Comparison of ENCODE assay signal across 8 mouse cellular contexts in genomic region chr10:80987709-80988441, GRCm38 (mm10). TPM values are rescaled to one million over a fixed set of nuclear protein-coding genes. Genes with fewer than 3 reads are reported as not detected.
DNase-seq lines count a peak whose midpoint lies in the region; ATAC-seq and TF ChIP-seq lines count a peak whose summit lies in the region.

No protein-coding gene starts in this region.

- H3K36me3 ChIP-seq in intestine, postnatal 0 days (ENCODE audit: control insufficient read depth, insufficient read depth): no peaks in the 10 kb centered on the region
- no peaks in the 10 kb centered on the region for H3K36me3 ChIP-seq in liver, embryonic 12.5 days
- H3K36me3 ChIP-seq in myocyte (ENCODE audit: control insufficient read depth, insufficient read depth): no peaks in the 10 kb centered on the region
- H3K36me3 ChIP-seq in stomach, embryonic 14.5 days (ENCODE audit: control insufficient read depth, insufficient read depth, low read length): no peaks in the 10 kb centered on the region

- H3K9me3 ChIP-seq in intestine, postnatal 0 days (ENCODE audit: control insufficient read depth): no peaks in the 10 kb centered on the region
- no peaks in the 10 kb centered on the region for H3K9me3 ChIP-seq in liver, embryonic 12.5 days (replicated peaks)
- H3K9me3 ChIP-seq in stomach, embryonic 14.5 days (ENCODE audit: control insufficient read depth, low read depth, low read length): no peaks in the 10 kb centered on the region

- ATAC-seq in intestine, postnatal 0 days: peak; percentile 62
- peak; percentile 47; the same call in 1 of the 2 replicates for ATAC-seq in liver, embryonic 12.5 days
- ATAC-seq in stomach, embryonic 14.5 days (ENCODE audit: insufficient number of reproducible peaks, insufficient read depth, low FRiP score, low read depth): peak; percentile 83

- DNase-seq in 416B (ENCODE audit: low read depth): peak; percentile 79
- peak; percentile 81 for DNase-seq in adrenal gland, adult 8-10 months
- DNase-seq in embryo, embryonic 11.5 days (ENCODE audit: low read depth, low spot score): peak; percentile 84
- peak; percentile 90 for DNase-seq in heart, adult 18-20 months

- H3K27ac ChIP-seq in intestine, postnatal 0 days (ENCODE audit: low read depth, low read length): no peak overlapping the region
- H3K27ac ChIP-seq in liver, embryonic 12.5 days: no peak overlapping the region
- no peak overlapping the region for H3K27ac ChIP-seq in stomach, embryonic 14.5 days (ENCODE audit: low read length)

- no peak overlapping the region for H3K4me2 ChIP-seq in intestine, postnatal 0 days (replicated peaks; ENCODE audit: low read depth)
- no peak overlapping the region for H3K4me2 ChIP-seq in liver, embryonic 12.5 days
- peak overlapping the region; percentile 64 for H3K4me2 ChIP-seq in myocyte (ENCODE audit: low read depth)
- H3K4me2 ChIP-seq in stomach, embryonic 14.5 days (replicated peaks; ENCODE audit: low read depth, low read length): no peak overlapping the region

- H3K79me2 ChIP-seq in myocyte (ENCODE audit: control insufficient read depth, insufficient read depth): no peaks in the 10 kb centered on the region

- H3ac ChIP-seq in myocyte (ENCODE audit: control insufficient read depth, insufficient read length): no peak overlapping the region

- TF ChIP-seq CTCF in intestine, postnatal 0 days (IDR thresholded peaks at IDR 0.05; ENCODE audit: low read depth): peak; percentile 100

- 13% methylated on average over 10 of the region's 10 CpGs for WGBS in intestine, postnatal 0 days
- WGBS in liver, embryonic 12.5 days (ENCODE audit: insufficient replicate concordance): 11% methylated on average over 10 of the region's 10 CpGs
- WGBS in stomach, embryonic 14.5 days: 15% methylated on average over 10 of the region's 10 CpGs

- no peak for TF ChIP-seq POLR2A in myocyte (IDR thresholded peaks at IDR 0.05; ENCODE audit: insufficient read length, low read depth)

- H3K4me1 ChIP-seq in intestine, postnatal 0 days (replicated peaks; ENCODE audit: control insufficient read depth, insufficient read depth, low read length): peaks cover 2% of the 10 kb centered on the region; the same call in 1 of the 2 replicates
- H3K4me1 ChIP-seq in liver, embryonic 12.5 days: peaks cover 13% of the 10 kb centered on the region
- 0 out of 2 replicates have a peak, but pooled peaks cover 5% of the 10 kb centered on the region for H3K4me1 ChIP-seq in stomach, embryonic 14.5 days (ENCODE audit: control insufficient read depth, insufficient read depth, low read length)

- no peak overlapping the region for H3K9ac ChIP-seq in intestine, postnatal 0 days (ENCODE audit: low read depth, low read length)
- no peak overlapping the region for H3K9ac ChIP-seq in liver, embryonic 12.5 days
- no peak overlapping the region for H3K9ac ChIP-seq in stomach, embryonic 14.5 days (replicated peaks; ENCODE audit: low read depth, low read length)

- H3K4me3 ChIP-seq in intestine, postnatal 0 days (ENCODE audit: low read depth, low read length): no peak overlapping the region
- H3K4me3 ChIP-seq in liver, embryonic 12.5 days: no peak overlapping the region
- no peak overlapping the region for H3K4me3 ChIP-seq in myocyte
- H3K4me3 ChIP-seq in stomach, embryonic 14.5 days (ENCODE audit: low read depth, low read length): no peak overlapping the region

- H3K27me3 ChIP-seq in intestine, postnatal 0 days (replicated peaks; ENCODE audit: control insufficient read depth, insufficient read depth, low read length): no peaks in the 10 kb centered on the region
- H3K27me3 ChIP-seq in liver, embryonic 12.5 days (replicated peaks): peaks cover 78% of the 10 kb centered on the region
- H3K27me3 ChIP-seq in myocyte (ENCODE audit: control insufficient read depth, insufficient read depth, insufficient read length): no peaks in the 10 kb centered on the region
- peaks cover 9% of the 10 kb centered on the region; the same call in 1 of the 2 replicates for H3K27me3 ChIP-seq in stomach, embryonic 14.5 days (ENCODE audit: control insufficient read depth, insufficient read depth, low read length)

TF ChIP-seq in myocyte, 11 proteins besides CTCF, POLR2A, EP300 and RAD21:
- TF ChIP-seq MYOD1 (IDR thresholded peaks at IDR 0.05; ENCODE audit: control insufficient read depth in 1 of 3, insufficient read length in 2 of 3, low read depth in 2 of 3) (peak in 1 of 3 experiments; percentile 29), MYOG (IDR thresholded peaks at IDR 0.05; ENCODE audit: control insufficient read depth in 1 of 3, insufficient read depth in 1 of 3, insufficient read length in 2 of 3, low read depth in 2 of 3) (peak in 1 of 3 experiments; percentile 48), USF1 (IDR thresholded peaks at IDR 0.05; ENCODE audit: low read depth) (no peak)

RNA-seq across cellular contexts. Expression of gene Gng7, which starts 26.9 kb away (rescaled TPM):
- 10 to 100 TPM in 2 of 4 experiments, 1 to 10 TPM in 2; 9.4 to 16.6 (median 12.9) TPM for total RNA-seq in adrenal gland, adult 8-10 months (2022)
- total RNA-seq in heart, adult 18-20 months (2021): 1 to 10 TPM in 1 of 2 experiments, under 1 TPM in 1; 0.82 to 1.3 TPM
- 0.81 and 1.2 TPM in 2 replicates for polyA plus RNA-seq in intestine, postnatal 0 days (2015; fragmentation: Nextera tagmentation; extraction: Ambion mirVana)
- polyA plus RNA-seq in liver, embryonic 12.5 days (2016; fragmentation: Nextera tagmentation; extraction: Ambion mirVana): 0.80 and 0.81 TPM in 2 replicates
- 0.47 TPM for polyA plus RNA-seq in myocyte (2012; fragmentation: generic; extraction: Trizol)
- 4.7 and 5.9 TPM in 2 replicates for polyA plus RNA-seq in stomach, embryonic 14.5 days (2014; fragmentation: Nextera tagmentation; extraction: Ambion mirVana)

RNA-seq across cellular contexts. Expression of gene Diras1, which starts 37.6 kb away (rescaled TPM):
- total RNA-seq in adrenal gland, adult 8-10 months (2022): 1 to 10 TPM; 3.6 to 6.5 (median 4.4) TPM
- total RNA-seq in heart, adult 18-20 months (2021): not detected
- polyA plus RNA-seq in intestine, postnatal 0 days (2015; fragmentation: Nextera tagmentation; extraction: Ambion mirVana): 0.43 and 0.91 TPM in 2 replicates
- polyA plus RNA-seq in liver, embryonic 12.5 days (2016; fragmentation: Nextera tagmentation; extraction: Ambion mirVana): not detected in 2 replicates
- 0.42 TPM for polyA plus RNA-seq in myocyte (2012; fragmentation: generic; extraction: Trizol)
- polyA plus RNA-seq in stomach, embryonic 14.5 days (2014; fragmentation: Nextera tagmentation; extraction: Ambion mirVana): 0.20 and 0.41 TPM in 2 replicates

RNA-seq across cellular contexts. Expression of gene Slc39a3, which starts 49.4 kb away (rescaled TPM):
- total RNA-seq in adrenal gland, adult 8-10 months (2022): 10 to 100 TPM; 50.7 to 86.9 (median 66.5) TPM
- total RNA-seq in heart, adult 18-20 months (2021): 10 to 100 TPM; 12.8 to 14.2 TPM
- 10.5 and 11.1 TPM in 2 replicates for polyA plus RNA-seq in intestine, postnatal 0 days (2015; fragmentation: Nextera tagmentation; extraction: Ambion mirVana)
- 7.1 and 7.9 TPM in 2 replicates for polyA plus RNA-seq in liver, embryonic 12.5 days (2016; fragmentation: Nextera tagmentation; extraction: Ambion mirVana)
- polyA plus RNA-seq in myocyte (2012; fragmentation: generic; extraction: Trizol): 21.8 TPM
- polyA plus RNA-seq in stomach, embryonic 14.5 days (2014; fragmentation: Nextera tagmentation; extraction: Ambion mirVana): 10.3 and 11.9 TPM in 2 replicates

RNA-seq across cellular contexts. Expression of gene Gadd45b, which starts 58.0 kb away (rescaled TPM):
- total RNA-seq in adrenal gland, adult 8-10 months (2022): 100 to 1,000 TPM in 1 of 4 experiments, 10 to 100 TPM in 3; 17.5 to 112 (median 73.6) TPM
- 10 to 100 TPM; 14.9 to 19.0 TPM for total RNA-seq in heart, adult 18-20 months (2021)
- polyA plus RNA-seq in intestine, postnatal 0 days (2015; fragmentation: Nextera tagmentation; extraction: Ambion mirVana): 19.9 and 20.1 TPM in 2 replicates
- polyA plus RNA-seq in liver, embryonic 12.5 days (2016; fragmentation: Nextera tagmentation; extraction: Ambion mirVana): 1.6 and 2.0 TPM in 2 replicates
- 52.2 TPM for polyA plus RNA-seq in myocyte (2012; fragmentation: generic; extraction: Trizol)
- 16.1 and 20.7 TPM in 2 replicates for polyA plus RNA-seq in stomach, embryonic 14.5 days (2014; fragmentation: Nextera tagmentation; extraction: Ambion mirVana)
